Mouse (Mus musculus): Measurements from ENCODE around the gene Cfdp1. TPM values are rescaled to one million over a fixed set of nuclear protein-coding genes. Genes with fewer than 3 reads are reported as not detected.
A peak's percentile ranks its signal among the peaks of the same experiment; 100 is the strongest.
"Not testable (repeated sequence)": the region's sequence is repeated elsewhere in the genome, so short reads cannot be mapped to it uniquely, and the experiment has no call there.

The Cfdp1 gene
- polyA plus RNA-seq, 1 experiment from 2014 or later: 180 TPM

- peak; percentile 61 for DNase-seq (ENCODE audit: low spot score)
- no peaks in the 10 kb centered on the region for H3K9me3 ChIP-seq (replicated peaks; ENCODE audit: low read length)
- 68% methylated on average over 6 of the region's 6 CpGs for WGBS
- no peaks in the 10 kb centered on the region for H3K27me3 ChIP-seq (ENCODE audit: insufficient read depth, low read length)
- no peak overlapping the region for H3K9ac ChIP-seq (ENCODE audit: low read depth, low read length)
- H3K36me3 ChIP-seq (ENCODE audit: insufficient read depth, low read length): no peaks in the 10 kb centered on the region
- ATAC-seq (replicated peaks; ENCODE audit: low FRiP score, low read depth): no peak
- no peak overlapping the region for H3K4me3 ChIP-seq (replicated peaks; ENCODE audit: low read depth, low read length)
- 0 out of 2 replicates have a peak, but pooled peaks have one; percentile 4 for TF ChIP-seq CTCF (IDR thresholded peaks at IDR 0.05; ENCODE audit: low read depth)
- no peak overlapping the region for H3K4me2 ChIP-seq (ENCODE audit: low read length)
- no peak overlapping the region for H3K27ac ChIP-seq
- H3K4me1 ChIP-seq (replicated peaks; ENCODE audit: insufficient read depth, low read length): no peaks in the 10 kb centered on the region
These were observed 11.8 kb upstream of the Cfdp1 start for GRCm38 (mm10) chr8:111865857-111866256.

GRCm38 (mm10) chr8:111865130-111865852 lies 11.2 kb upstream of the Cfdp1 start:
- Histone ChIP-seq H3K9ac (ENCODE audit: low read depth, low read length) (no peak overlapping the region), H3K27me3 (ENCODE audit: insufficient read depth, low read length) (no peaks in the 10 kb centered on the region), H3K27ac (no peak overlapping the region), H3K36me3 (ENCODE audit: insufficient read depth, low read length) (no peaks in the 10 kb centered on the region), H3K4me1 (replicated peaks; ENCODE audit: insufficient read depth, low read length) (no peaks in the 10 kb centered on the region), H3K4me2 (ENCODE audit: low read length) (no peak overlapping the region), H3K9me3 (replicated peaks; ENCODE audit: low read length) (no peaks in the 10 kb centered on the region), H3K4me3 (replicated peaks; ENCODE audit: low read depth, low read length) (no peak overlapping the region)
- no peak for ATAC-seq (replicated peaks; ENCODE audit: low FRiP score, low read depth)
- no peak for TF ChIP-seq CTCF (IDR thresholded peaks at IDR 0.05; ENCODE audit: low read depth)
- WGBS: 87% methylated on average over 8 of the region's 8 CpGs
- no peak for DNase-seq (ENCODE audit: low spot score)

- Histone ChIP-seq H3K4me1 (replicated peaks; ENCODE audit: insufficient read depth, low read length) (no peaks in the 10 kb centered on the region), H3K4me2 (ENCODE audit: low read length) (no peak overlapping the region), H3K9ac (ENCODE audit: low read depth, low read length) (no peak overlapping the region), H3K4me3 (replicated peaks; ENCODE audit: low read depth, low read length) (no peak overlapping the region), H3K9me3 (replicated peaks; ENCODE audit: low read length) (no peaks in the 10 kb centered on the region), H3K27me3 (ENCODE audit: insufficient read depth, low read length) (no peaks in the 10 kb centered on the region), H3K36me3 (ENCODE audit: insufficient read depth, low read length) (no peaks in the 10 kb centered on the region), H3K27ac (no peak overlapping the region)
- no peak for TF ChIP-seq CTCF (IDR thresholded peaks at IDR 0.05; ENCODE audit: low read depth)
- no peak for DNase-seq (ENCODE audit: low spot score)
- 75% methylated on average over 8 of the region's 8 CpGs for WGBS
- no peak for ATAC-seq (replicated peaks; ENCODE audit: low FRiP score, low read depth)
These were observed 10.6 kb upstream of the Cfdp1 start for GRCm38 (mm10) chr8:111864648-111865047.

GRCm38 (mm10) chr8:111863280-111863679 lies 9.2 kb upstream of the Cfdp1 start:
- Histone ChIP-seq H3K9me3 (replicated peaks; ENCODE audit: low read length) (no peaks in the 10 kb centered on the region), H3K27me3 (ENCODE audit: insufficient read depth, low read length) (no peaks in the 10 kb centered on the region), H3K9ac (ENCODE audit: low read depth, low read length) (no peak overlapping the region), H3K4me1 (replicated peaks; ENCODE audit: insufficient read depth, low read length) (no peaks in the 10 kb centered on the region), H3K4me2 (ENCODE audit: low read length) (no peak overlapping the region), H3K4me3 (replicated peaks; ENCODE audit: low read depth, low read length) (no peak overlapping the region), H3K36me3 (ENCODE audit: insufficient read depth, low read length) (no peaks in the 10 kb centered on the region), H3K27ac (no peak overlapping the region)
- no peak for ATAC-seq (replicated peaks; ENCODE audit: low FRiP score, low read depth)
- peak; percentile 38 for DNase-seq (ENCODE audit: low spot score)
- 67% methylated on average over 4 of the region's 4 CpGs for WGBS
- TF ChIP-seq CTCF (IDR thresholded peaks at IDR 0.05; ENCODE audit: low read depth): no peak

- H3K27ac ChIP-seq: no peak overlapping the region
- DNase-seq (ENCODE audit: low spot score) (no peak), ATAC-seq (replicated peaks; ENCODE audit: low FRiP score, low read depth) (no peak)
- no peak overlapping the region for H3K4me2 ChIP-seq (ENCODE audit: low read length)
- H3K4me1 ChIP-seq (replicated peaks; ENCODE audit: insufficient read depth, low read length): no peaks in the 10 kb centered on the region
- TF ChIP-seq CTCF (IDR thresholded peaks at IDR 0.05; ENCODE audit: low read depth): no peak
- WGBS: 92% methylated on average over 12 of the region's 12 CpGs
- H3K36me3 ChIP-seq (ENCODE audit: insufficient read depth, low read length): no peaks in the 10 kb centered on the region
- H3K9ac ChIP-seq (ENCODE audit: low read depth, low read length): no peak overlapping the region
- no peaks in the 10 kb centered on the region for H3K9me3 ChIP-seq (replicated peaks; ENCODE audit: low read length)
- no peak overlapping the region for H3K4me3 ChIP-seq (replicated peaks; ENCODE audit: low read depth, low read length)
- no peaks in the 10 kb centered on the region for H3K27me3 ChIP-seq (ENCODE audit: insufficient read depth, low read length)
These were observed 1.9 kb upstream of the Cfdp1 start for GRCm38 (mm10) chr8:111855977-111856376.

GRCm38 (mm10) chr8:111853219-111853618 lies 872 bp downstream of the Cfdp1 start:
- 55% methylated on average over 12 of the region's 12 CpGs for WGBS
- H3K9ac ChIP-seq (ENCODE audit: low read depth, low read length): peak overlapping the region; percentile 78

GRCm38 (mm10) chr8:111846746-111847145 lies 7.3 kb downstream of the Cfdp1 start:
- H3K4me3 ChIP-seq (replicated peaks; ENCODE audit: low read depth, low read length): no peak overlapping the region
- no peak overlapping the region for H3K4me2 ChIP-seq (ENCODE audit: low read length)
- ATAC-seq (replicated peaks; ENCODE audit: low FRiP score, low read depth) (no peak), DNase-seq (ENCODE audit: low spot score) (no peak)
- no peaks in the 10 kb centered on the region for H3K27me3 ChIP-seq (ENCODE audit: insufficient read depth, low read length)
- no peaks in the 10 kb centered on the region for H3K9me3 ChIP-seq (replicated peaks; ENCODE audit: low read length)
- TF ChIP-seq CTCF (IDR thresholded peaks at IDR 0.05; ENCODE audit: low read depth): no peak
- H3K9ac ChIP-seq (ENCODE audit: low read depth, low read length): no peak overlapping the region
- H3K4me1 ChIP-seq (replicated peaks; ENCODE audit: insufficient read depth, low read length): no peaks in the 10 kb centered on the region
- WGBS: 96% methylated on average over 6 of the region's 6 CpGs
- peaks cover 16% of the 10 kb centered on the region; the same call in 1 of the 2 replicates for H3K36me3 ChIP-seq (ENCODE audit: insufficient read depth, low read length)
- H3K27ac ChIP-seq: no peak overlapping the region

More at GRCm38 (mm10) chr8:111853219-111853618, 872 bp downstream of the Cfdp1 start:
- H3K27ac ChIP-seq; DNase-seq (ENCODE audit: low spot score); H3K4me1 ChIP-seq (replicated peaks; ENCODE audit: insufficient read depth, low read length); H3K27me3 ChIP-seq (ENCODE audit: insufficient read depth, low read length); H3K9me3 ChIP-seq (replicated peaks; ENCODE audit: low read length); ATAC-seq (replicated peaks; ENCODE audit: low FRiP score, low read depth); H3K36me3 ChIP-seq (ENCODE audit: insufficient read depth, low read length): not testable (repeated sequence)
- Histone ChIP-seq H3K4me3 (replicated peaks; ENCODE audit: low read depth, low read length) (peak overlapping the region; percentile 66), H3K4me2 (ENCODE audit: low read length) (peak overlapping the region; percentile 90)

Data from kidney, postnatal 0 days (tissue).